Mouse (Mus musculus): ENCODE data around the gene Magi2. TPM values are rescaled to one million over a fixed set of nuclear protein-coding genes. Genes with fewer than 3 reads are reported as not detected.

Magi2 gene
- total RNA-seq (2021): 100 to 1,000 TPM in 1 of 2 experiments, 10 to 100 TPM in 1; 98.1 to 102 TPM
- long read RNA-seq, experiment 1, full-length matches to known transcripts: 9 of 80 reads
- long read RNA-seq, experiment 1, partial matches to known transcripts: 62 of 80 reads
- long read RNA-seq, experiment 1, other reads (novel, unspliced or antisense): 9 of 80 reads
- long read RNA-seq, experiment 2, full-length matches to known transcripts: 12 of 50 reads
- long read RNA-seq, experiment 2, partial matches to known transcripts: 27 of 50 reads
- long read RNA-seq, experiment 2, other reads (novel, unspliced or antisense): 11 of 50 reads

- no peak for DNase-seq (ENCODE audit: low spot score in 2 of 2)
- intact Hi-C loops (cut with DNase I): no loop called here
Measured at GRCm38 (mm10) chr5:19226866-19227243, at the start of gene Magi2. Gene Magi2, plus strand, starts transcription at chr5:19227036.

DNA sequence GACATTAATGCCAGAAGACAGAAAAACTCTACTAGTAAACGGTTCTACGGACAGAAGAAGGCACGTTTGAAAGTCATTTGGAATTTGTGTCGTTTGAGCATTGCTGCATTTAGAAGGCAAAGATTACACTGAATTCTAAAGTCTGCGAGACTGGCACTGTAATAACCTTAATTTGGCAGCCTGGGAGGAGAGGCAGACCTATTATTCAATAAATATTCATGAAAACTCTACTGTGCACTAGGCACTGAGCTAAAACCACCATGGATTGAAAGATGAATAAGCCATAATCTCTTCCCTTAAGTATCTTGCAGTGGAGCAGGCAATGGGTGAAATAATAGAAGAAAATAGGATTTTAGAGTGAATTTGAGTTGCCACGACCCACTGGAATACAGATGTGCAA is 48.2 kb upstream of the Magi2 start:
- DNase-seq (ENCODE audit: low spot score in 2 of 2): no peak
- intact Hi-C loops (cut with DNase I): no loop called here

DNA sequence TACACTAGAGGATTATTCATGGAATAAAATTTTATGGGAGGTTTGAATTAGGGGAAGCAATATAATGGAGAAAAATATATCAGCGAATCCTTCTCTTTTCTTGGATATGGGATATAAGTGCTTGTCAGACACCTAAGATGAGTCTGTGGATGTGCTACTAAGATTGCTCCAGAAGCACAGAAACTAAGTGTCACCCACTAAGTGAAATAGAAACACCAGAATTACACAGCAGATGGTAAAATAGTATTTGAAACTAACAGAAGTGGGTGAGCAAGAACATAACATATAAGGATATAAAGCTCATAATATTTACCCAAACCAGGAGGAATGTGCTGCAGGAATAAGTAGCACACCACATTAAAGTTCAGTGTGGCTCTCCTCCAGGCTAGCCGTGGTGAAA is 40.7 kb upstream of the Magi2 start:
- peak in 1 of 2 experiments; percentile 7 for DNase-seq (ENCODE audit: low spot score in 2 of 2)
- intact Hi-C loops (cut with DNase I): no loop called here

GRCm38 (mm10) chr5:19211665-19212064 is 15.2 kb upstream of the Magi2 start:
- no peak for DNase-seq (ENCODE audit: low spot score in 2 of 2)
- intact Hi-C loops (cut with DNase I): no loop called here

DNA sequence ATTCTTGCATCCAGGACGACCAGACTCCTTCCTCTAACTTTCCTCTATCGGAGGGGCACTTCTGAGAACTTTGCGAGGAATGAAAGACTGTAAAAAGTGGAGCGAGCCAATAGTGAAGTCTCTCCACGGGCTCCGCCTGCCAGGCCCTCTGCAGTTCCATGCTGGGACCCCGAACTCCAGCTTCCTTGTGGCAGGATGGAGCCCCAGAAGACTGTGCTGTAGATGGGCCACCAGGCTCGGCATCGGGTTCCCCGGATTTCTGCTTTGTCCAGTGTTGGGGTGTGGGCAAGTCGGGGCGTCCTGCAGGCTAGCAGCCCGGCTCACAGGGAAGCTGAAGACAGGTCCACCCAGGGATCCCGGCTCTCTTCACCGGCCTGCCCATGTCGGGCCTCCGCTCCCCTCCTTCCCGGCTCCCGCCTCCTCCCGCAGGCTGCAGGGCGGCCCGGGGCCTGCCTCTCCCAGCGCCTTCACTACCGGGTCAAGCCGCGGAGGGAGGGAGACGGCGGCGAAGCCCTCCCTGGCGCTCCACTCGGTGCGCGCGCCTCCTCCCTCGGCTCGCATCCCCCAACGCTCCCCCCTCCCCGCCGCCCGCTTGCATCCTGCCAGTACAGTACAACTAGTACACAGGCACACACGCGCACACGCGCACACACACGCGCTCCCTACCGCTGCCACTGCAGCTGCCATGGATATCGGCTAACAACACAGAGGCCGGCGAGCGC is 531 bp upstream of the Magi2 start:
- DNase-seq (ENCODE audit: low spot score in 2 of 2): peak; percentile 79 to 89
- intact Hi-C loops (cut with DNase I): no loop called here

DNA sequence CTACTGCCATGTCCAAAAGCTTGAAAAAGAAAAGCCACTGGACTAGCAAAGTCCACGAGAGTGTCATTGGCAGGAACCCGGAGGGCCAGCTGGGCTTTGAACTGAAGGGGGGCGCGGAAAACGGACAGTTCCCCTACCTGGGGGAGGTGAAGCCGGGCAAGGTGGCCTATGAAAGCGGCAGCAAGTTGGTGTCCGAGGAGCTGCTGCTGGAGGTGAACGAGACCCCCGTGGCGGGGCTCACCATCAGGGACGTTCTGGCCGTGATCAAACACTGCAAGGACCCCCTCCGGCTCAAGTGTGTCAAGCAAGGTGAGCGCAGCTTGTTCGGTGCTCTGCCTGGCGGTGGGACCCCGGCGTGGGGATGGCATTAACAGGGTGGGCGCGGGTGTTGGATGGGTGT is 445 bp downstream of the Magi2 start:
- peak in 1 of 2 experiments; percentile 6 for DNase-seq (ENCODE audit: low spot score in 2 of 2)
- intact Hi-C loops (cut with DNase I): no loop called here

GRCm38 (mm10) chr5:19227791-19228331 is 1.0 kb downstream of the Magi2 start:
- intact Hi-C loops (cut with DNase I): no loop called here
- peak in 1 of 2 experiments; percentile 19 for DNase-seq (ENCODE audit: low spot score in 2 of 2)

GRCm38 (mm10) chr5:19241797-19242196 is 15.0 kb downstream of the Magi2 start:
- peak in 1 of 2 experiments; percentile 40 for DNase-seq (ENCODE audit: low spot score in 2 of 2)

GRCm38 (mm10) chr5:19246426-19246825 is 19.6 kb downstream of the Magi2 start:
- DNase-seq (ENCODE audit: low spot score in 2 of 2): no peak
- intact Hi-C loops (cut with DNase I): no loop called here

More at GRCm38 (mm10) chr5:19241797-19242196, 15.0 kb downstream of the Magi2 start:
- intact Hi-C loops (cut with DNase I): no loop called here

DNA sequence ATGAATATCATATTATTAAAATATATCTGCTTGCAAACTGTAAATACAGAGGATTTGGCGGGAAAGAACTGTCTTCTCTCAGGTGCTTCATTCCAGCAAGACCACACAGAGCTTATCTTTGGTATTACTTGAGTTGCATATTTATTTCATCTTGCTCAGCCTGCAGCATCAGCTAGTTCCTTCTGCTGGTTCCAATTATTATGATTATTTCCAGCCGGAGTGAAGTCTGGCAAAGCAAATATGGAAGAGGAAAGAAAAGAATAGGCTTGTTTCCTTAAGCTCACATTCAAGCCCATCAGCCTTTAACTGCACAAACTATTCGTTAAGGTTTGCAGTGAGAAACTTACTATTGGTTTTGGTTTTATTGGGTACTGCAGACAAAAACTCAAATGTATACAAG is 20.4 kb downstream of the Magi2 start:
- intact Hi-C loops (cut with DNase I): no loop called here

DNA sequence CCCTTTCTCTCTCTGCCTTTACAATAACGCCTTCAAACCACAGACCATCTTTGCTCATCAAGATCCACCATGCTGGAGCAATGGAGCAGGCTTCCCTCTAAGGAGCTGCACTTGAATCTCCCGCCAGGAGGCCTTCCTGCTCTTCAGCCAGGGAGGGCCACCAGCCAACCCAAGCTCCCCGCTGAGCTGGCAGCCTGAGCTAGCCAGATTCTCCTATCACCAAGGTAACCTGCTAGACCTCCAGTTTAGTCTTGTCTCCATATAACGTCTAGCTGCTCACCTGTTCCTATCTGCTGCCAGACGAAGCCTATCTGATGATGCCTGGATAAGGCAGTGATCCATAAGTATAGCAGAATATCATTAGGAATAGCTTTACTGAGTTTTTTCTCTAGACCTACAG is 36.0 kb downstream of the Magi2 start:
- intact Hi-C loops (cut with DNase I): no loop called here

More for the DNA sequence above, 20.4 kb downstream of the Magi2 start:
- DNase-seq (ENCODE audit: low spot score in 2 of 2): no peak

DNA sequence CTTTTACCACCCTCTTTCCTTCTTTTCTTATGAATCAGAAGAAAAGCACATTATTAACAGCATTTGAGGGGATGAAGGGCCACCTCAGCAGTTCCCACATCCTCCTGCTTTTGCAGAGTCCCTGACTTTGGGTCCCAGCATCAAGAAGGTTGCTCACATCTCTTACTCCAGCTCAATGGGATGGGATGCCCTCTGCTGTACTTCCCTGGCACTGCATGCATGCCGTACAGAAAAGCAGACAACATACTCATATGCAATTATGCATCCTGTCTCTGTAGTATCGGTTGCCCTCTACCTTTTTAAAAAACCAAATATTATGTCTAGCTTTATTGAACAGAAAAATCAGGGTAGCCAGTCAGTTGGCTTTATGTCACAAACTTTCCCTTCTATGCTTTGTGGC is 37.8 kb downstream of the Magi2 start:
- intact Hi-C loops (cut with DNase I): no loop called here
- DNase-seq (ENCODE audit: low spot score in 2 of 2): no peak

More for the DNA sequence above, 36.0 kb downstream of the Magi2 start:
- DNase-seq (ENCODE audit: low spot score in 2 of 2): no peak

DNA sequence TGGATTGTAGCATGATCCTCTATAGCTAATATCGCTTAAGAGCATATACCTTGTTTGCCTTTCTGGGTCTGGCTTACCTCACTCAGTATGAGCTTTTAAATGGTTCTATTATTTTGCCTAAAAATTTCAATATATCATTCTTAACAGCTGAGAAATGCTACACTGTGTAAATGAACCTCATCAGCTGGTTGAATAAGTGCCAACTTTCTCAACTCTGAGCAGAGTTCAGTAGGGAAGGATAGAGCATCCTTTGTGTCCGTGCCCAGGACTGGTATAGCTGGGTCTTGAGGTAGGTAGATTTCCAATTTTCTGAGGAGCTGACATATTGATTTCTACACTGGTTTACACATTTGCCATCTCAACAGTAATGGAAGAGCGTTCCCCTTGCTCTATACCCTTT is 65.7 kb downstream of the Magi2 start:
- intact Hi-C loops (cut with DNase I): no loop called here
- DNase-seq (ENCODE audit: low spot score in 2 of 2): no peak

DNA sequence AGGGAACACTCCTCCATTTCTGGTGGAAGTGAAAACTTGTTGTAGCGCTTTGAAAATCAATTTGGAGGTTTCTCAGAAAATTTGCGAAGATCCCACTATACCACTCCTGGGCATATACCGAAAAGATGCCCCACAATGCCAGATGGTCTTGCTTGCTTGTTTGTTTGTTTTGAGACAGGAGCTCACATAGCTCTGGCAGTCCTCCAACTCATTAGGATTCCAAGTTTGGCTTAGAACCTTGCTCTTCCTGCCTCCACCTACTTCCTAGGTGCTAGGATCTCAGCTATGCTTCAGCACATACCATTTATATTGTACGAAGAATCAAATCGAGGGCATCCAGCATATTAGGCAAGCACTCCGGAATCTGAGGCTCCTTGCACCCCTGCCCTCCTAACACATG is 79.8 kb downstream of the Magi2 start:
- no peak for DNase-seq (ENCODE audit: low spot score in 2 of 2)
- intact Hi-C loops (cut with DNase I): no loop called here

- intact Hi-C loops (cut with DNase I): no loop called here
- no peak for DNase-seq (ENCODE audit: low spot score in 2 of 2)
Measured at GRCm38 (mm10) chr5:19309870-19310269, 83.0 kb downstream of the Magi2 start.

DNA sequence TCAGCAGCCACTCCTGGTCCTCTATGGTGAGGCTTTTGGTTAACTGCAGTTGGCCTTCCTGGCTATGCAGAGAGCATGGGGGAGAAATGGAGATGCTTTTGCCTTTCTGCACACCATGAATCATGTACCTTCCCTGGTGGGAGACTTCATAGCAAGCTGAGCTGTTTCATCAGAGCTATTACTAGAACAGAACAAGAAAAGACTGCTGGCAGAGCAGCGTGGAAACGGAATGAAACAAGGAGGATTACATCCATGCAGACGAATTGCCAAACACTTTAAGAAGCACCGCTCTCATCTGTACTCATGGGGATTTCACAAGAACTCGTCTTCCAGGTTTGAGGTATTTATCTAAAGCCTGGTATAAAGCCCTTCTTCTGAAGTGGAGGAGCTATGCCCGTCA is 95.7 kb downstream of the Magi2 start:
- peak; percentile 6 to 10 for DNase-seq (ENCODE audit: low spot score in 2 of 2)
- intact Hi-C loops (cut with DNase I): no loop called here

DNA sequence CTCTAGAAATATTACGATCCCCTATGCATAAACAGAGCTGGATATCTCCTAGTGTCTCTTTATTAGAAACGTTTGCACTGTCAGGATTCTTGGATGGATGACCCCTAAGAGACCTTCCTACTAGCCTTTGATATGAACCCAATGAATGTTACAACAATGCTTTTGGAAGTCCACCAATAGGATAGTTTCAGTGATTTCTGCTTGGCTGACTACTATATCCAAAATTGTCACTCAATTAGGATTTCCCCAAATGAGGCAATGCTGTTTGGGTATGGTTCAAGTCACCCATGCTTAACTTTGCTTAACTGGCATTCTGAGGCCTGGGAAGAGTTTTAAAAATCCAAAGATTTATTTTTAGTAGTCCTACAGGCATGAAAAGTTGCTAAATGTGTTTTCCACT is 110.7 kb downstream of the Magi2 start:
- DNase-seq (ENCODE audit: low spot score in 2 of 2): no peak
- intact Hi-C loops (cut with DNase I): no loop called here

GRCm38 (mm10) chr5:19368175-19368574 is 141.3 kb downstream of the Magi2 start:
- no peak for DNase-seq (ENCODE audit: low spot score in 2 of 2)
- intact Hi-C loops (cut with DNase I): no loop called here

DNA sequence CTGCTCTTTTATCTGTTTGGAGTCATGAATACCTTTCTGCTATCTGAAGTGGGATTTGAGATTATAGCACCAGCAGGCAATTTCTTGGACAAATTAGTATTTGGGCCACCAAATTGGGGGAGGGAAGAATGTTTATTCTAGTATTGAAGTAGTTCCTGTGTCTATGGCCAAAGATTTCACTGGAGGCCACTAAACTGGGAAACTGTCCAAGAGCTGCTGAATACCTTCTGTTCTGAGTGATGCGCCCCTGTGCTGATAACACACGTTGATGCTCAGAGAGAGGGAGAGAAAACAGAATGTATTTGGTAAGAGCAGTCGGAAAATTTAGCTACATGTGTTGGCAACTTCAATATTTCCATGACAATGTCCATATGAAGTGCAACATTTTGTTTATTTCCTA is 169.0 kb downstream of the Magi2 start:
- intact Hi-C loops (cut with DNase I): no loop called here
- no peak for DNase-seq (ENCODE audit: low spot score in 2 of 2)

GRCm38 (mm10) chr5:19400299-19400698 is 173.5 kb downstream of the Magi2 start:
- no peak for DNase-seq (ENCODE audit: low spot score in 2 of 2)
- intact Hi-C loops (cut with DNase I): loop anchor here (2.0 to 5.0 kb wide), 2 partner anchors 483 to 928 kb away; no protein-coding TSS in a partner anchor
